Mouse (Mus musculus) forebrain, embryonic 13.5 days (tissue): ENCODE measurements around the gene Gm9837. TPM values are rescaled to one million over a fixed set of nuclear protein-coding genes. Genes with fewer than 3 reads are reported as not detected.
A peak's percentile ranks its signal among the peaks of the same experiment; 100 is the strongest.

ENCODE experiments used
- ATAC-seq: fragments of 200-750 bp; cut with Nextera tagmentation; 2 replicates; pipeline ENCODE4 v1.8.0; 2017
- H3K27ac ChIP-seq: fragments of 300-500 bp; sonication (generic); 2 replicates; pipeline ENCODE4 v1.5.1; 2015; ENCODE audit warnings: inconsistent platforms, mild to moderate bottlenecking, moderate library complexity
- H3K27me3 ChIP-seq: fragments of 300-500 bp; sonication (generic); 2 replicates; pipeline ENCODE4 v1.6.1; 2015; ENCODE audit warnings: mild to moderate bottlenecking, inconsistent platforms
- H3K36me3 ChIP-seq: fragments of 300-500 bp; sonication (generic); 2 replicates; pipeline ENCODE4 v1.6.1; 2015; ENCODE audit warnings: mild to moderate bottlenecking, inconsistent platforms; ENCODE audit not compliant: poor library complexity, severe bottlenecking
- H3K4me1 ChIP-seq: fragments of 300-500 bp; sonication (generic); 2 replicates; pipeline ENCODE4 v1.6.1; 2015; ENCODE audit warnings: inconsistent platforms
- H3K4me2 ChIP-seq: fragments of 300-500 bp; sonication (generic); 2 replicates; pipeline ENCODE4 v1.6.1; 2015; ENCODE audit warnings: inconsistent platforms, mild to moderate bottlenecking, moderate library complexity
- H3K4me3 ChIP-seq: fragments of 300-500 bp; sonication (generic); 2 replicates; pipeline ENCODE4 v1.5.1; 2015; ENCODE audit warnings: mild to moderate bottlenecking, inconsistent platforms
- H3K9ac ChIP-seq: fragments of 300-500 bp; sonication (generic); 2 replicates; pipeline ENCODE4 v1.6.1; 2015; ENCODE audit warnings: mild to moderate bottlenecking, inconsistent platforms
- H3K9me3 ChIP-seq: fragments of 300-500 bp; sonication (generic); replicated peaks from 2 replicates; pipeline ENCODE4 v1.6.1; 2016; ENCODE audit warnings: inconsistent platforms
- WGBS: fragments of 180-500 bp; shearing (Covaris S2); methylation state at CpG from one replicate; pipeline ENCODE4 v1.1.7; 2015; 5-methylcytosine and 5-hydroxymethylcytosine counted together
- polyA plus RNA-seq: library from polyadenylated mRNA; unstranded; fragments of >200 nt; fragmentation: Nextera tagmentation; extraction: Ambion mirVana; gene quantifications from 2 replicates; pipeline ENCODE4 v1.2.1, GENCODE M21; 2015

The Gm9837 gene
- polyA plus RNA-seq, 1 experiment from 2014 or later = not detected

- H3K4me3 ChIP-seq = no peak overlapping the region
- WGBS = 79% methylated on average over 9 of the region's 9 CpGs
These were observed 13.0 kb upstream of the Gm9837 start for GRCm38 (mm10) chr11:53483159-53483891.

DNA sequence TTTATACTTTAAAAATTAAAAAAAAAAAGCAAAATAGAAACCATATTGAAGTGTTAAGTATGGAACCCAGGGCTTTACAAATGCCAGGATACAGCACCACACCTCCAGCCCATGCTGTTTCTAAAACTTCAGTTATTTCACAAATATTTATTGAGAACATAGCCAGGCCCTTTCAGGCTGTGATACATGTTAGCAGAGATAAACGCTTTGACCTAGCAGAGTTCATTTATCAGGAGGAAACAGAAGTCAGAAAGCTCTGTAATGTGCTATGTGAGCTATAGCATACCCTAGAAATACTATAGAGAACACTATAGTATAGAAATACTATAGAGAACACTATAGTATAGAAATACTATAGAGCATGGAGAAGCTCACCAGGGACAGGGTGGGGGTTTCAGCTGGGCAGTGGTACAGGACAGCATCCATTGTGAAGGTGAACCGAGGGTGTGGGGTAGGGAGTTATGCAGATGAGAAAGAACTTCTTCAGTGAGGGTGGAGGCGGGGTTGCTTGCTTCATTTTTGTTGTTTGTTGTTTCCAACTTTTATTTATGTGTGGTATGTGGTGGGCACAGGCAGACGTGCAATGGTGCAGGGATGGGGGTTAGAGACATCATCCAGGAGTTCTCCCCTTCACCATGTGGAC, 10.9 kb upstream of the Gm9837 start:
- H3K27ac ChIP-seq = no peak overlapping the region
- 74% methylated on average over 4 of the region's 4 CpGs for WGBS

More at GRCm38 (mm10) chr11:53483159-53483891, 13.0 kb upstream of the Gm9837 start:
- no peak for ATAC-seq
- Histone ChIP-seq H3K27ac (no peak overlapping the region), H3K9ac (no peak overlapping the region), H3K36me3 (no peaks in the 10 kb centered on the region), H3K4me1 (peaks cover 26% of the 10 kb centered on the region), H3K27me3 (peaks cover 64% of the 10 kb centered on the region), H3K4me2 (no peak overlapping the region), H3K9me3 (0 out of 2 replicates have a peak, but pooled peaks cover 4% of the 10 kb centered on the region)

GRCm38 (mm10) chr11:53479783-53480301, 9.6 kb upstream of the Gm9837 start, which contains the start of the genes Gm9945 and Sowaha:
TSS of gene Gm9945 (plus strand) at chr11:53480166.
TSS of gene Sowaha (minus strand) at chr11:53480274.
- H3K4me3 ChIP-seq = peak within 1 kb of the TSS; percentile 49
- 0 out of 2 replicates have a peak, but pooled peaks cover 4% of the 10 kb centered on the region for H3K9me3 ChIP-seq
- WGBS = 4% methylated on average over 34 of the region's 40 CpGs
- H3K27me3 ChIP-seq = peaks cover 58% of the 10 kb centered on the region
- H3K4me1 ChIP-seq = peaks cover 30% of the 10 kb centered on the region
- no peak within 1 kb of the TSS for H3K27ac ChIP-seq
- H3K9ac ChIP-seq = peak within 1 kb of the TSS; percentile 59
- peak within 1 kb of the TSS; percentile 73 for H3K4me2 ChIP-seq
- H3K36me3 ChIP-seq = no peaks in the 10 kb centered on the region
- no peak for ATAC-seq

More for the DNA sequence above, 10.9 kb upstream of the Gm9837 start:
- no peaks in the 10 kb centered on the region for H3K36me3 ChIP-seq
- H3K9me3 ChIP-seq = 0 out of 2 replicates have a peak, but pooled peaks cover 4% of the 10 kb centered on the region
- no peak overlapping the region for H3K9ac ChIP-seq
- H3K27me3 ChIP-seq = peaks cover 61% of the 10 kb centered on the region
- ATAC-seq = no peak
- no peak overlapping the region for H3K4me3 ChIP-seq
- peaks cover 20% of the 10 kb centered on the region for H3K4me1 ChIP-seq
- no peak overlapping the region for H3K4me2 ChIP-seq

DNA sequence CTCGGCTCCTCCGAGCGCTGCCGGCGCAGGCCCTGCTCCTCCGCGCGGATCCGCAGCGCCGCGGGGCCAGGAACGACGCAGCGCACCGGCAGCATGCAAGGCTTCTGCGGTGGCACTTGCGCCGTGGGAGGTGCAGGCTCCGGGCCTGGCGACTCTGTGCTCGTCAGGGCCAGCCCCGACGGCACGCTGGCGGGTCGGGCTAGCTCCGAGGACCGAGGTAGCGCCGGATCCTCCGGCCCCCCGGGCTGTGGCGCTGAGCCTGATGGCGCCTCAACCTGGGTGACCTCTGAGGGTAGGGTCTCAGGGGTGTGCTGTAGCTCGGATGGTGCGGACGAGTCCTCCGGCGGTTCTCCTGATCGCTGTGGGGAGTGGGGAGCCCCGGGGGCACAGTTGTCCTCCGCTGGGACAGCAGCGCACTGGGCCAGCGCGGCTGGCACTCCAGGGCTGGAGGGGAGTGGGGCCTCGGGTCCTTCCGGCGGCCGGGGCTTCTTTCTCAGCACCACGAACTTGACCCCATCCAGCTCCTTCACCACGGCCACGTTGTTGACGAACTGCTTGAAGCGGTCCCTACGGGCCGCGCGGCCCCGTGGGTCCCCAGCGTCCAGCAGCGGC, 9.0 kb upstream of the Gm9837 start:
- peaks cover 58% of the 10 kb centered on the region for H3K27me3 ChIP-seq
- H3K9me3 ChIP-seq = 0 out of 2 replicates have a peak, but pooled peaks cover 4% of the 10 kb centered on the region
- H3K4me3 ChIP-seq = peak overlapping the region; percentile 49
- under 1% methylated on average over 61 of the region's 62 CpGs for WGBS
- H3K36me3 ChIP-seq = no peaks in the 10 kb centered on the region
- ATAC-seq = peak; percentile 32; the same call in 1 of the 2 replicates
- H3K4me1 ChIP-seq = peaks cover 30% of the 10 kb centered on the region
- H3K27ac ChIP-seq = no peak overlapping the region
- H3K9ac ChIP-seq = peak overlapping the region; percentile 59
- peak overlapping the region; percentile 73 for H3K4me2 ChIP-seq

DNA sequence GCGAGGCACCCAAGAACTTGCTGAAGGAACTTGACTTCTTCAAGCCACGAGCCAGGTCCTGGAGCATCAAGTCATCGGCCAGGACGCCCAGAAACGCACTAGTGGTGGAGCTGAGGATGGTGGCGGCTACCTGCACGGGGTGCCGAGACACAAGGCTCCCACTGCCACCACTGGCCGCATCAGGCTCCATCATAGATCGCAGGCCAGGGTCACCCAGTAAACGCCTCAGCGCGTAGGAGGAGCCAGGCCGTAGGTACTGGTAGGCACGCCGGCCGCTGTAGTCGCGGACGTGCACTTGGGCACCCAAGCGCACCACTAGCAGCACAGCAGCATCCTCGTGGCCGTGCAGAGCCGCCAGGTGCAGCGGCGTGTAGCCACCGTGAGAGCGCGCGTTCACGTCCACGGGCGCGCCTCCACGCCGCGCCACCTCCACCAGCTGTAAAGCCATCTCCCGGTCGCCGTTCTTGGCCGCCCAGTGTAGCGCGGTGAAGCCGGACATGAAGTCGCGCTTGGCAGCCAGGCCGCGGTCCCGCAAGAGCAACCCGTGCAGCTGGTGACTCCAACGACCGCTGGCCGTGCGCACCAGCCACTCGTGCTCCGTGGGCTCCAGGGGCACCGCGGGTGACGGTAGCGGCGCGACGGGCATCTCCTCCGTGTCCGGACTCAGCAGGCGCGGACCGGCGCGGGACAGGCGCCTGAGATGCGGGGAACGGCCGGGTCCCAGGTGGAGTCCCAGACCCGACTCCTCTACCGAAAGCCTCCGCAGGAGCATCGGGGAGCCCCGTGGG, 8.3 kb upstream of the Gm9837 start:
- no peaks in the 10 kb centered on the region for H3K36me3 ChIP-seq
- H3K4me2 ChIP-seq = peak overlapping the region; percentile 73
- WGBS = 5% methylated on average over 79 of the region's 79 CpGs
- ATAC-seq = 0 out of 2 replicates have a peak, but pooled peaks have one; percentile 2
- peak overlapping the region; percentile 49 for H3K4me3 ChIP-seq
- H3K27ac ChIP-seq = no peak overlapping the region
- H3K4me1 ChIP-seq = peaks cover 30% of the 10 kb centered on the region
- peak overlapping the region; percentile 59 for H3K9ac ChIP-seq
- H3K27me3 ChIP-seq = peaks cover 62% of the 10 kb centered on the region
- 0 out of 2 replicates have a peak, but pooled peaks cover 4% of the 10 kb centered on the region for H3K9me3 ChIP-seq

DNA sequence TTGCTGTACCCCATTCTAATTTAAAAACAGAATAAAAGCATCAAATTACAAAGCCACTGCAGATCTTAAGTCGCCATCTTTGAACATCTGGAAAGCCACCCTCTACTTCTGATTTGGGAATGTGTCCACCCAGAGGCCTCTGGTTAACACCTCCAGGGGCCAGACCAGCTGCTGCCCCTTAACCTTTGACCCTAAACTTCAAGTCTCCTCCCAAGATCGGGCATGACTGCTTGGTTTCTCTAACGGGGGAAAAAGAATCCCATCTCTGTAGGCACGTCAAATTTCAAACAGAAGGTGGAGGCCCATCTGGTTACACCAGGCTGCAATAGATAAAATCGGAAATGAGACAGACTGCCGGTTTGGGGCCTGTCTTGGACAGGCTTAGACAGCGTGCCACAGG, 7.6 kb upstream of the Gm9837 start:
- WGBS = 45% methylated on average over 7 of the region's 7 CpGs
- Histone ChIP-seq H3K9ac (no peak overlapping the region), H3K27me3 (peaks cover 65% of the 10 kb centered on the region), H3K4me1 (peaks cover 30% of the 10 kb centered on the region), H3K9me3 (0 out of 2 replicates have a peak, but pooled peaks cover 4% of the 10 kb centered on the region), H3K4me3 (peak overlapping the region; percentile 49; the same call in 1 of the 2 replicates), H3K27ac (no peak overlapping the region), H3K36me3 (no peaks in the 10 kb centered on the region), H3K4me2 (peak overlapping the region; percentile 73; the same call in 1 of the 2 replicates)
- no peak for ATAC-seq

GRCm38 (mm10) chr11:53475620-53476019, 5.3 kb upstream of the Gm9837 start:
- ATAC-seq = peak; percentile 48

DNA sequence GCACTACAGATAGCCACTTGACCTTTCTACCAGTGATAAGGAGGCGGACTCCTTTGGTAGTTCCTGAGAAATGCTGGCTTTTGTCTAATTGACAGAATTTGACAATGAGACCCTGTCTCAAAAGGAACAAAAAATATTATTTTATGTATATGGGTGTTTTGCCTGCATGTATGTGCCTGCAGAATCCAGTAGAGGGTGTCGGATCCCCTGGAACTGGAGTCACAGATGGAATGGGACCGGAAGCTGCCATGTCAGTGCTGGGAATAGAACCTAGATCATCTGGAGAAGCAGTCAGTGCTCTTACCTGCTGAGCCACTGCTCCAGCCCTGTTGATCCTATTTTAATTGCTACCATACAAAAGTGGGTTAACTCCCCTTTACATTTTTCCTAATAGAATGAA, 2.4 kb upstream of the Gm9837 start:
- Histone ChIP-seq H3K9ac (no peak overlapping the region), H3K27me3 (peaks cover 29% of the 10 kb centered on the region), H3K9me3 (no peaks in the 10 kb centered on the region), H3K36me3 (no peaks in the 10 kb centered on the region), H3K4me2 (no peak overlapping the region), H3K27ac (no peak overlapping the region), H3K4me3 (no peak overlapping the region), H3K4me1 (peaks cover 28% of the 10 kb centered on the region)
- WGBS = 80% methylated on average over 3 of the region's 3 CpGs
- ATAC-seq = no peak

More at GRCm38 (mm10) chr11:53475620-53476019, 5.3 kb upstream of the Gm9837 start:
- 0 out of 2 replicates have a peak overlapping the region, but pooled peaks have one; percentile 3 for H3K4me3 ChIP-seq
- peaks cover 56% of the 10 kb centered on the region for H3K27me3 ChIP-seq
- no peaks in the 10 kb centered on the region for H3K36me3 ChIP-seq
- peaks cover 33% of the 10 kb centered on the region for H3K4me1 ChIP-seq
- 0 out of 2 replicates have a peak overlapping the region, but pooled peaks have one; percentile 4 for H3K9ac ChIP-seq
- peak overlapping the region; percentile 26 for H3K4me2 ChIP-seq
- H3K27ac ChIP-seq = peak overlapping the region; percentile 70
- H3K9me3 ChIP-seq = 0 out of 2 replicates have a peak, but pooled peaks cover 4% of the 10 kb centered on the region
- 14% methylated on average over 8 of the region's 8 CpGs for WGBS

DNA sequence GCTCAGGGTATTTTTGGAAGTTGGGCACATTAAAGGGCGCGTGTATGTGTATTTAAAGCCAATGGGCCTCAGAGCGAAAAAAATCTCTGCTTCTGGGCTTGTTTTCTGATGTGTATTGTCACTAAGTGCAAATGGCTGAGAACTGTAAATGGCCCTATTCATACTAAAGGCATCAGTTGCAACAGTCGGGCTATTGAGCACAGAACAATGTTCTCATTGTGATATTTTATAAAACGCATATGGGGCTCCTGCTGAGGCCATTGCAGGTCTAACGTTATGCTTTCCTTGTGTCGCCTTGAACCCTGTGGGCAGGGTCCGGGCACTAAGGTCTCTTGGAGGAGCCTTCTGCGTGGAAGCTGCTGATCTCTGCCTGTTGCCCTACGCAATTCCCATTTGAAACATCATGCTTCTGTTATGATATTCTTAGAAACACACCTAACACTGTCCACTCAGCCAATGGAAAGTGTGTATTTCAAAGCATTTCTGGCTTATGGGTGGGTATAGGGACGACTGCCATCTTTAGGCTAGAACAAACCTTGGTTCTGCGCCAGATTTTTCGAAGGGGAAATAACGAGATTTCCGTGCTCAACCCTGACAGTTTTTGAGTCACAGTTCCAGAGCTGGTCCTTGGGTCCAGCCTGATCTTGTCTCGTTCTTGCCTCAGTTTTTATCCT, 848 bp downstream of the Gm9837 start:
- Histone ChIP-seq H3K36me3 (no peaks in the 10 kb centered on the region), H3K4me3 (peak overlapping the region; percentile 17; the same call in 1 of the 2 replicates), H3K27ac (no peak overlapping the region), H3K27me3 (peaks cover 48% of the 10 kb centered on the region), H3K4me1 (peaks cover 23% of the 10 kb centered on the region), H3K9ac (0 out of 2 replicates have a peak overlapping the region, but pooled peaks have one; percentile 2), H3K4me2 (peak overlapping the region; percentile 60), H3K9me3 (no peaks in the 10 kb centered on the region)
- 28% methylated on average over 16 of the region's 16 CpGs for WGBS
- ATAC-seq = peak; percentile 20; the same call in 1 of the 2 replicates

DNA sequence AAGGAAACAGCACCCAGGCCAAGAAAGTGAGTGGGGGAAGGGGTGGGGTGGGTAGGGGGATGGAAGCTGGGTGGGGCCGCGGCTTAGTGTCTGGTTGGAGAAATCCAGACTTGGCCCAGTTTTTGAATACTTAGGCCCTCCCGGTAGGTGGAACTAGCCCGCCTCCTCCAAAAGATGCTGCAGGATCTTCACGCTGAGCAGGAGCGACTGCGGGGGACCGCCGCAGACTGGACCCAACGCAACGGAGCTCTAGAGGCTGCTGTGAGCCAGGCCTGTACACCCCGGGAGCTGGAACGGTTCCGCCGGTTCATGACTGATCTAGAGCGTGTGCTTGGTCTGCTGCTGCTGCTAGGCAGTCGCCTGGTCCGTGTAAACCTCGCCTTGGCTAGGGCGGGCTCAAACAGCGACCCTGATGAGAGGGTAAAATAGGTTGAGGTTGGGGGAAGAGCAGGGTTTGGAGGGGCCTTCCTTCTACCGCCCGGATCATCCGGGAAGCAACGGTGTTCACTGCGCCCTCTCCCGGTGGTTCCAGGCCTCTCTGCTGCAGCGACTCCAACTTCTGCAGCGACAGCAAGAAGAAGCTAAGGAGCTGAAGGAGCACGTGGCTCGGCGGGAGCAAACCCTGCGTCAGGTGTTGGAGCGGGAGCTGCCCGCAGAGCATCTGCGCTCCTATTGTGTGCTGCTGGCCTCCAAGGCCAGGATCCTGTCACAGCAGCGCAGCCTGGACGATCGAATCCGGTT, 3.9 kb downstream of the Gm9837 start:
- Histone ChIP-seq H3K27me3 (peaks cover 69% of the 10 kb centered on the region), H3K4me3 (peak overlapping the region; percentile 30), H3K9me3 (no peaks in the 10 kb centered on the region), H3K36me3 (no peaks in the 10 kb centered on the region), H3K9ac (peak overlapping the region; percentile 58), H3K27ac (no peak overlapping the region), H3K4me1 (peaks cover 35% of the 10 kb centered on the region), H3K4me2 (peak overlapping the region; percentile 54)
- WGBS = 6% methylated on average over 40 of the region's 40 CpGs
- peak; percentile 43 for ATAC-seq
